Mouse (Mus musculus): ENCODE measurements around the gene Amigo2. TPM values are rescaled to one million over a fixed set of nuclear protein-coding genes. Genes with fewer than 3 reads are reported as not detected.

Gene Amigo2
- total RNA-seq, 2 experiments from 2014 or later, result 6.6 to 7.8 TPM

DNA sequence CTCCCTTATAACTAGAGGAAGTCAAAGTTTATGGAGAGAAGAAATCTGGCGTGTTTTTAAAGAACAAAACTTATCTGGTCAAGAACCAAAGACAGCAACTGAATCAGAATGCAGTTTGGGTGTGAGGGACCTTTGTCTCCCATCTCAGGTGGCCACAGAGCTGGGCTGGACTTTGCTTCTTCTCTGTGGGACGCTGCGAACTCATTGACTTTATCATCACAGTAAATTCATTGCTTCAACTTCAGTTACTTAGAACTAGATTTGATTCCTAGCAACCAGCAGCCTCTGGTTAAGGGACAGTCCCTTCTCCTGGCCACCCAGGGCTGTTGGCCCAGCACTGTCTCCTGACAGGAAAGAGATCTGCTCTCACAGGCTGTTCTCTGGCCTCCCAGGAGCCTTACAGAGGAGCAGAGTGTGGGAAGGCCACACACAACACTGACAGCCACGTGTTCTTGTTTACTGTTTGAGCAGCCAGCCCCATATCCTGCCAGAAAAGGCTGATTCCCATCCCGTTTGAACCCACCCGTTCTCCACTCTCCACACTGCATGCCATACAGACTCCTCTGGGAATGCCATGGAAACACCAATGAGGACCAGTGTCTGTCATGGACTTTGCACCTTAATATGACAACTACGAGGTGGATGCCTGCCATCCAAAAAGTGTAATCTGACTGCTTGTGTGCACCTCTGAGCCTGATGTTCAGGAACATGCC, 25.1 kb upstream of the Amigo2 start:
- intact Hi-C loops (cut with DNase I), result no loop called here
- DNase-seq, result peak; percentile 14 to 27

DNA sequence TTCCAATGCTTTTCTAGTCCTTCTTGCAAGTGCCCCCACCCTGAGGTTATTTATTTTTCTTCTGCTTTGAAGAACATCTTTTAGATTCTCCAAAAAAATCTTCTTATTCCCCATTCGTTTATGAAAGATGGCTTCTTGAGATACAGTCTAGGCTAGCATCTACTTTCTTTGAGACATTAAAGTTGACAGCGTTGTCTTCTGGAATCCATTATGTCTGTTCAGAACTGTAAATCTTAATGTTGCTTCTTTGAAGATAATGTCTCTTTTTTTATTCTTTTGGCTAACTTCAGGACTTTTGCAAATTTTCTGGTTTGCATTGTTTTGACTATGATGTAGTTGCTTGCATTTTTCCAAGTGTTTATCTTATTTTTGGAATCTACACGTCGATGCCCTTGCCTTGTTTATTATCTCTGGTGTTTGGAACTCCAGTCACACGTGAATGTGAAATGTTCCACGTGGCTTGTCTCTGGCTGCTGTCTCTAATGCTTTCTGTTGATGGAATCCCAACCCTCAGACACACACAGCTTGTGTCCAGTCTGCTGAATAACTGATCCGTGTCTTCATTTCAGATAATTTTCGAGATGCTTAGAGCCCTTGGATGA, 20.1 kb upstream of the Amigo2 start:
- no peak for DNase-seq
- intact Hi-C loops (cut with DNase I), result no loop called here

DNA sequence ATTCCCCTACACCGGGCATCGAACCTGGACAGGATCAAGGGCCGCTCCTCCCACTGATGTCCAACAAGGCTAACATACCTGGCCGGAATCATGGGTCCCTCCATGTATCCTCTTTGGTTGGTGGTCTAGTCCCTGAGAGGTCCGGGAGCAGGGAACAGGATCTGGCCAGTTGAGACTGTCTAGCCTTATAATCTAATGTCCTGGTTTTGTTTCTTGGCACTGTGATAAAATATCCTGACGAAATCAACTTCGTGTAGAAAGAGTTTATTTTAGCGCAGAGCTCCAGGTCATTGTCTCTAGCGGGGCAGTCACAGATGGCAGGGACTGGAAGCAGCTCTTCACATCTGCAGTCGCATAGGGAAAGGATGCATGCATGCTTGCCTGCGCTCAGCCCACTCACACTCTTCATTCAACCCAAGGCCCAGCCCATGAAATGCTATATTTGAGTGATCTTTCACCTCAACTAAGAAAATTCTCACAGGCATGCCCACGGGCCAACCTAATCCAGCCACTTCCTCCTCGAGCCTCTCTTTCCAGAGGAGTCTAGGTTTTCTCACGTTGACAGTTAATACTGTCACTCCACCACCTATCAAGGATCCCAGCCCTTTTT, 19.3 kb upstream of the Amigo2 start:
- DNase-seq, result no peak
- intact Hi-C loops (cut with DNase I), result no loop called here

DNA sequence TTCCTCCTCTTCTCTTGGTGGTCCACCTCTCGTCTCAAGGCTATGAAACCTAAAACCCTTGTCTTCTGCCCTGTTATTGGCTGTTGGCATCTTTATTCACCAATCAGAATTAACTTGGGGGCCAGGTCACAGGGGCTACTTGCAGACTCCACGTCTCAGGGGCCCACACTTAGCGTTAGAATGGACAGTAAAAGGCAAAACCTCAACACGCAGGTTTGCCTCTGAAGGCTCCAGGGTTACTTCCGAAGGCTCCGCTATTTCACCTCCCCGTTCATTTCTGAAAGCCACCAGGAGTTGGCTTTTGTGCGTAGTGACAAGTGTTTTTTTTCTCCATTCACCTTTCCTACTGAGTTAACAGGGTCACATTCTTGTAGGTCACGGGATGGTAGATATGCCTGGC, 15.2 kb upstream of the Amigo2 start:
- DNase-seq, result no peak
- intact Hi-C loops (cut with DNase I), result no loop called here

DNA sequence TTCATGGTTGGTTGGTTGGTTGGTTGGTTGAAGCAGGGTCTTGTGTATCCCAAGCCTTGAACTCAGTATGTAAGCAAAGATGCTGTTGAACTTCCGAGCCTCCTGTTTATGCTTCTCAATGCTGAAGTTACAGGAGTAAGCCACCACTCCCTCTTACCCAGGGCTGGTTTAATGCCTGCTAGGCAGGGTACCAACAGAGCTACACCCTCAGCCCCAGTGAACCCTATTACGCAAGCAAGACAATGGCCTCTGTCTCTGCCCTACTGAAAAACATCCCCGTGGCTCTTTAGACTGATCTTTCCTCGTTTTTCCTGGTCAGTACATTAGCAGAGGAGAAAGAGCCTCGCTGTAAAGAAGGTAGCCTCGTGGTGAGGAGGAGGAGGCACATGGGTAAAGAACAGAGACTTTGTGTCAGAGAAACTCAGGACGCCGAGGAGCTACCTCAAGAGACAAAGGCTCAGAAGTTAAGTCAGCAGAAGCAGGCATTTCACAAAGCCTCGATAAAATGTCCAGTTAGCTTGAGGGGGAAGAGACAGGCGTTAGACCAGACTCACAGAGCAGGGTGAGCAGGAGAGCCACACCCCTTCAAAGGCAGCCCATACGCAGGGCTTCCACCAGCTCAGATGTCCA, 13.0 kb upstream of the Amigo2 start:
- no peak for DNase-seq
- intact Hi-C loops (cut with DNase I), result no loop called here

DNA sequence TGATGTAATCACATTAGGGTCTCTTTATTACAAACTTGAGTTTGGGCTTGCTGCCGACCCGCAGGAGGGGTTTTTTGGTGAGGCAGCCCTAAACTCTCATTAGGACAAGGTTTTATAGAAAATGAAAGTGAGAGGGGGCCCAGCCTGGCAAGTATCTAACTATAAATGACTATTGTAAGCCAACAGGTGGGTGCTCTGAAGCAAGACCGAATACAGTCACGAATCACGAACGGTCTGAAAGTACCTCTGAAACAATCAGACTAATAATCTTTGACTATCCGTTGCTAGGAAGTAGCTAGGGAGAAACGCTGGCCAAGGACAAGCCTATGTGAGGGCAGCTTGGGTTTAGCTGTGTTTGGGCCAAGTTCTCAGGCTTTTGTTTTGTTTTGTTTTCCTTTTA, 12.2 kb upstream of the Amigo2 start:
- DNase-seq, result no peak
- intact Hi-C loops (cut with DNase I), result no loop called here

DNA sequence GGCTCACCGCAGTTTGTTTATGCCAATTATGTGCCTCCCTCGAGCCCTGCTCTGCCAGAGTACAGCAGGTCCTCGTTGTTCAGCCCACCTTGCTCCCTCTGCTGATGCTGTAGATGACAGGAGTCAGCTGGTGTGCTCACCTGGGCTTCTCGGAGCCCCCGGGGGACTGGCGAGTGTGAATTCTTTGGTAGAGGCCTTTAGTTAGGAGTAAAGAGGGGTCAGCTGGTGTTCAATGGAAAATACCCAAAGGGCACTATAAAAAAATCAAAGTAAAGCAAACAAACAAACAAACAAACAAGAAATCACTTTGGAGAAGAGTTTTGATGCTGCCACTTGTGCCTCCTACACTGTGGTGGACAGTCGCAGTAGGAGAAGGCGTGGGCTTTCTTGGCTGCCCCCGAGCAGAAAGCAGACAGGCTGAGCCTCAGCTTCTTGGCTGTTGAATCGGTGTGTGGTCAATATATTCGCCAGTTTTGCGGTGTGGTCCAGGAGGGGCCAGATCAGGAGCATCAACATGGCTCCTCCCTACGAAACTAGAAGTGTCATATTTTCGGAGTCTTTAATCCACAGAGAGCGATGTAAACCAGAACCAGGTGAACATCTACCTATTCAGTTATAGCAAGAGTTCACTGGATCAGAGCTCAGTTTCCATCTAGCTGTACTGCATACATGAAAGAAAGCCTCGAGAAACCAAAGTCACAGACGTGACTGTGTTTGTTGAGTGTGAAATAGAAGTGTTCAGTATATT, 11.6 kb upstream of the Amigo2 start:
- DNase-seq, result no peak
- intact Hi-C loops (cut with DNase I), result no loop called here

DNA sequence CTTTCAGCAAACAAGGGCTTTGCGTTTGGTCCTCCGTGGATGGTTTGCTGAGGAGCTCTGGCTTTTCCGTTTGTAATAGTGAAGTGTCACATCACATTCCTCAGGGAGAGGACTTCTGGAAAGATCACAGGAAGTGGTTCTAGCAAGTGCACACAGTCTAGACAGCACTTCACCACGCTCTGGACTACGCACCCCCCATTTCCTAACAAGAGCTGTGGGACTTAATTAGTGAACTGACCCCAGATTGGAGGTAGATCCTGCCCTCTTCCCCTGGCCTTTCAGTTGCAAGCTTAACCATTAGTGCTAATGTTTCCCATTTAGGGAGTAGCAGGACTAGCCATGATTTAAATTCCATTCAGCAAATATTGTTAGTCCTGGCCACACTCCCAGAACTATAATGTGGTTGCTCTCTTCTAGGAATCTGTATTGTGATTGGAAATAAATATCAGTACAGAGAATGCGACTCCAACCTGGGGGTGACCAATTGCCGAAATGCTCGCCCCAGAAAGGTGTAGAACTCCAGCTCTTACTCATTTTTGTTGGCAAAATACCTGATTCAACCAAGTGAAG, 10.2 kb upstream of the Amigo2 start:
- intact Hi-C loops (cut with DNase I), result no loop called here
- peak; percentile 11 to 22 for DNase-seq

DNA sequence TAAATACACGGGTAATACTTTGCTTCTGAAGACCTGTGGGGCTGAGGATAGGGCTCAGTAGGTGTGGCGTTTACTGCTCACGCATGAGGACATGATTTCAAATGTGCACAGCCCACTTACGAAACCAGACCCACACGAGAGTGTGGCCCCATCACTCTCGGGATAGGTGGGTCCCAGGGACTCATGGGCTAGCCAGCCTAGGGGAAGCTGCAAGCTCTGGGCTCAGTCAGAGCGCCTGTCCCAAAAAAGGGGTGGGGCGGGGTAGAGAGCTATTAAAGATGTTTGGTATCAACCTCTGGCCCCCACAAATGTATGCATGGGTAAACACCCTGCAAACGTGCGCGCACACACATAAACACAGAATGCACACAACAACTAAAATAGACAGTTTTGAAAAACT, 9.3 kb upstream of the Amigo2 start:
- intact Hi-C loops (cut with DNase I), result no loop called here
- DNase-seq, result no peak

DNA sequence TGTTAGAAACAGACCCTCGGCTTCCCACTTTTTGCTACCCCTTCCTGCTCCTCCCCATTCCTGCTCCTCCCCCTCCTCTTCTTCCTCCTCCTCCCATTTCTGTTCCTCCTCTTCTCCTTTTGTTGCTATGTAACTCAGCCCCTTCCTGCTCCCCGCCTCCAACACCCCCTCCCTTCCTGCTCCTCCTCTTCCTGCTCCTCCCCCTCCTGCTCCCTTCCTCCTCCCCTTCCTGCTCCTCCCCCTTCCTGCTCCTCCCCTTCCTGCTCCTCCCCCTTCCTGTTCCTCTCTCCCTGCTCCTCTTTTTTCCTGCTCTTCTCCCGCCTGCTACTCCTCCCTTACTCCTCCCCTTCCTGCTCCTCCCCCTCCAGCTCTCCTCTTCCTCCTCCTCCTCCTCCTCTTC, 8.7 kb upstream of the Amigo2 start:
- no peak for DNase-seq
- intact Hi-C loops (cut with DNase I), result no loop called here

DNA sequence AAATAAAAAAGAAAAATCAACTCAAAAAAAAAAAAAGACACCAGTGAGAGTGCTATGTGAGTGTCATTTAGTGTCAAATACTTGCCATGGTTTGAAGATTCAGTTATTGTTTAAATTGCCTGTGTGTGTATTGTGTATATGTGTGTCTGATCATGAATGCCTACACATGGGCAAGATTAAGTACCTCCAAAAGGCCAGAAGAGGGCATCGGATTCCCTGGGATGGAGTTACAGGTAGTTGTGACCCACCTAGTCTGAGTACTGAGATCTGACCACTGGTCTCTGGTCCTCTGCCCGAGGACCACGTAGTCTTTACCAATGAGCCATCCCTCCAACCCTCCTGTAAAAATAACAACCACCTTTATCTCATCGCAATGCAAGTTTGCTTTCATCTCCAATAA, 7.3 kb upstream of the Amigo2 start:
- no peak for DNase-seq
- intact Hi-C loops (cut with DNase I), result no loop called here

DNA sequence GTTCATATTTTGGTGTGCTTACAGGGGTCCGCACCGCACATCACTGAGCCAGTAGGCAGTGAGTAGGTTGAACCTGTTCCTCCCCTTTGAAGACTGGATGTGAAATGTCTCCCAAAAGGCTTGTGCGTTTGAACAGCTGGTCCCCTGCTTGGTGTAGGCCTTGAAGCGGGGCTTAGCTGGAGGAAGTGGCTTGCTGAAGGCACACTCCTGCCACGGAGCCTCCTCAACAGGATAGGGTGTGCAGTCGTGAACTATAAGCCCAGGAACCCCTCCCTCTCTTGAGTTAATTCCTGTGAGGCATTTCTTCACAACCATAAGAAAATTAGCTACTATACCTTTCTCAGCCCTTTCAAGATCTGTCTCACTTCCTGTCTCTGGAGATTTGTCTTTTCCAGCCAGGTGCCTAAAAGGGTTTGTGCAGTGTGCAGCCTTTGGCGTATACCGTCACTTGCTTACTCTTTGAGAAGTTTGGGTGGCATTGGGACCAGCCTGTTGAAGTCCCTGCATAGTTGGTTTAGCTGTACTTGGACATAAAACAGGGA, 5.5 kb upstream of the Amigo2 start:
- no peak for DNase-seq
- intact Hi-C loops (cut with DNase I), result no loop called here

DNA sequence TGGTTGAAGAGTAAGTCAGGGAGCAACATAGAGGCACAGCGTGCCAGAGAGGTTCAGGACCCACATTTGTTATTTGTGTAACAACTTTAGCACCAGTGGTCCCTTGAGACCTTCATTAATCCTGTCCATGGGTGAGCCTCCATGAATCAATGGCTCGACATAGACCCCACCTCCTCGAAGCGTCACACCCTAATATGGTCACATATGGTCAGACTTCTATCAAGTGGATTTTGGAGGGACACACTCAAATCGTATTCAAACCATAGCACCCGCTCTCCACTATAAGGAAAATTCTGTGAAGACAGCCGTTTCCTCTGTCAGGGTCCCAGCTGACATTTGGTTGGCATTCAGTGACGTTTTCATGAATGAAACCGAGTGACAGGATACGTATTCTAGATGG, 2.2 kb upstream of the Amigo2 start:
- intact Hi-C loops (cut with DNase I), result no loop called here
- DNase-seq, result no peak

DNA sequence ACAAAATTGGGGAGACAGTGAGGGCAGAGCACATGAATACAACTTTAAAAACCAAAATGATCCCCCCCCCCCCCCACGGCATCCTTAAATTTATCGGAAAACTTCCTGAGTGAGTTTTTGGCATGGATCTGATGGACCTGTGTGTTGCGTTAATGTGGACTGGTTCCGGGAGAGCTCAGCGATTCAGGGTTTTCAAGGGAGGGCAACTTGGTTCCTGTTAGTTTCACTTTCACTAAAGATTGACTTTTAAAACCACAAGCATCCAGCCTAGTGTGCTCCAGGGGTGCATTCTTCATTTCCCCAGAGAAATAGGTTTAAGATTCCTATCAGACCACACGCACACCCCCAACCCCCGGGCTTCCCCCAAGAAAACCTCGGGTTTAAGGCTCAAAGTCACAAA, 1.2 kb upstream of the Amigo2 start:
- DNase-seq, result peak in 1 of 2 experiments; percentile 35
- intact Hi-C loops (cut with DNase I), result no loop called here

DNA sequence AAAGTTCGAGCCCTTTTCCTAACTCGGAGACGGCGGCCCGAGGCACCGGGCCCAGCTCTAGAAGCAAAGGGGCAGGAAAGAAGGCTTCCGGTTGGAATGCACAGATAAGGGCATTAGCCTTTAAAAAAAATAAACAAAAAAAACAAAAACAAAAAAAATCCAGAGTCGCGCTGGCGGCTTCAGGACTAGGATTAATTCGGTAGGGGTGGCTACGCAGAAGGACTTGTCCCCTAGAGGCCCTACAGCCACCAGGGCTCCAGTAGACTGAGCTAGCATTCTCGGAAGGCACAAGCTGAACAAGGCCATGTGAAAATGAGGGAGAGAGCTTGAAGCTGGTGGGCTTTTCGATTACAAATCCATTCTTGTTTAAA, 689 bp upstream of the Amigo2 start:
- DNase-seq, result peak; percentile 52 to 58
- intact Hi-C loops (cut with DNase I), result no loop called here

DNA sequence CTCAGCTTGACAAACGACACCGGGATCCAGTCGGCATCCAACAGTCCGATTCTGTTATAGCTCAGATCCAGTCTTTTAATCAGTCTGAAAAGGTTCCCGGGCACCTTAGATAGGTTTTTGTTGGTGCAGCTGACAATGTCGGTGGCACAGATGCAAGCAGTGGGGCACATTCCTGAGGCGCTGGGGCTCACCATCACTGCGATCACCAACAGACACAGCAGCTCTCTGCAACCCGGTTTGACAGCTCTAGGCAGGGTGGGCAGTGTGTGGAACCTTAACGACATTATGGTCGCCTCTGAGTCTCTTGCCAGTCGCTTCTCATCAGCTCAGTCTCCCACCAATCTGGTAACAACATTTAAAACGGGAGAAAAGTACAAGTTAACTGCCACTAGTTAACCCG, 831 bp downstream of the Amigo2 start:
- intact Hi-C loops (cut with DNase I), result no loop called here
- DNase-seq, result peak in 1 of 2 experiments; percentile 21

DNA sequence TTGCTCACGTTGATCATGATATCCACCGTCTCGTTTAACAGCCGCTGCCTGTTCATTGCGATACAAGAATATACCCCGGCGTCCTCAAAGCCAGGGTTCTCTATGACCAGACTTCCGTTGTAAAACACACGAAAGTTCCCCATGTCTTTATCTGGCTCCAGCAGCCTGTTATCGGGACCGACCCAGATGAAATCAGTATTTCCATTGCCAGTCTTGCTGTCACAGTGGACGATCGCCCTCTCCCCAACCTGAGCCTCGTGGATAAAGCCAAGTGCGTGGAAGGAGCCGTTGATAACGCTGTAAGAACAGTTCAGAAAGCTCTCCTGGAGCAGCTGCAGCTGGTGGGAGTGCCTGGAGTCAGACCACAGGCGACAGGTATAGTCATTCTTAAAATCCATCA, 1.7 kb downstream of the Amigo2 start:
- DNase-seq, result no peak
- intact Hi-C loops (cut with DNase I), result no loop called here

DNA sequence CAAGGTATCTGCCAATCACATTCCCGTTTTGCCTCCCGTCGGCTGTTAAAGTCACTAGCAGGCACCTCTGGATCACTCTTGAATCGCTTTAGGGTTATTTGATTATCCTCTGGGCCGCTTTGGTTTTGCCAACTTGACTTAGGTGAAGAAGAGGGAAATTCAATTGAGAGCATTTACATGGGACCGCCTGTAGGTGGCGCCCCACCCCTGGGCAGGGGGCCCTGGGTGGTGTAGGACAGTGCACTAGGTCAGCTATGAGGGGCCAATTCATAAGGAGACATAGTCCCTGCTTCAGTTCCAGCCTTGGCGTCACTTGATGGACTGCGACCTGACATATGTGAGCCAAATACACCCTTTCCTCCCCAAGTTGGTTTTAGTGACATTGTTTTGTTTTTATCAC, 10.1 kb downstream of the Amigo2 start:
- intact Hi-C loops (cut with DNase I), result loop anchor here (5.0 kb wide), 3 partner anchors 345 to 425 kb away; no protein-coding TSS in a partner anchor
- DNase-seq, result peak; percentile 24 to 58

DNA sequence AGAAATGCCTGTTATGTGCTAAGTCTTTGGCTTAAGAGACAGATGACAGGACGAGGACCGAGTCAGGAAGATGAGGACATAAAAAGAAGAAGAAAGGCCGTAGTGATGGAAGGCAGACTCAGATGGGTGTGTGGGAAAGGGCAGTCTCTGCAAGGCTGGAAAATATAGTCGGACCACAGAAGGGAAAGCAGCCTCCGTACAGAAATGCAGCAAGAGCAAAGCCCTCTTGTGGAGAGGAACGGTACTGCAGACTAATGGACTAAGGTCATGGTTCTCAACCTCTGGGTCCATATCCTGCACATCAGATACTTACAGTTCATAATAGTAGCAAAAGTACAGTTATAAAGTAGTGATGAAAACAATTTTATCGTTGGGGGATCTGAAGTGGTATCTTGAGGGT, 11.9 kb downstream of the Amigo2 start:
- intact Hi-C loops (cut with DNase I), result loop anchor here (2.0 to 5.0 kb wide), 4 partner anchors 40 to 427 kb away; no protein-coding TSS in a partner anchor
- DNase-seq, result peak; percentile 70 to 84

DNA sequence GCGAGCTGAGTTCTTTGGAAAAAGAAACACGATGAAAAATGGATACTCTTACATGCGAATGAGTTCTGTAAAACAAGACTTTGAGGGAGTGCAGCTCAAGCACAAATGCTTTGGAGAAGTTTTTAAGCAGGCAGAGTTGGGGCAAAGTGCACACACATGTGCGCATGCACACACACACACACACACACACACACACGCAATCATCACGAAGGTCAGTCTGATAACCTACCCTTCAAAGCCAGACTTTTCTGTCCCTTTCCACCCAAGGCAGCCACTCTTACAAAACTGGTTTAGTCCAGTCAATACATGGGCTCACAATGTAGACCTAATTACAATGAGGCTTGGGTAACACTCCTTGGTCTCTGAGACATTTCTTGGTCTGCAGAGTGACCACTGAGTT, 13.0 kb downstream of the Amigo2 start:
- no peak for DNase-seq
- intact Hi-C loops (cut with DNase I), result loop anchor here (2.0 kb wide), 1 partner anchor 39 kb away; no protein-coding TSS in a partner anchor
